Mouse (Mus musculus) forebrain, embryonic 10.5 days (tissue): ENCODE measurements at regions not wholly inside any gene's neighbourhood (a gene's known extent, or its start where the extent isn't known, plus 50 kb on each side); places are given as distances from the start of the nearest gene placed in this dataset.

Experiments used
- DNase-seq: peaks from one replicate; pipeline ENCODE4 v3.0.0-alpha.2; 2017; ENCODE audit warnings: low spot score; ENCODE audit errors: extremely low spot score
- H3K27ac ChIP-seq: fragments of 300-500 bp; sonication (generic); 2 replicates; pipeline ENCODE4 v1.5.1; 2016; ENCODE audit warnings: mild to moderate bottlenecking
- H3K27me3 ChIP-seq: fragments of 300-500 bp; sonication (generic); 2 replicates; pipeline ENCODE4 v1.6.1; 2016; ENCODE audit warnings: mild to moderate bottlenecking; ENCODE audit not compliant: poor library complexity, severe bottlenecking
- H3K36me3 ChIP-seq: fragments of 300-500 bp; sonication (generic); replicated peaks from 2 replicates; pipeline ENCODE4 v1.6.1; 2016; ENCODE audit warnings: mild to moderate bottlenecking, moderate library complexity
- H3K4me1 ChIP-seq: fragments of 300-500 bp; sonication (generic); 2 replicates; pipeline ENCODE4 v1.6.1; 2016
- H3K4me3 ChIP-seq: fragments of 300-500 bp; sonication (generic); 2 replicates; pipeline ENCODE4 v1.5.1; 2016; ENCODE audit warnings: mild to moderate bottlenecking, moderate library complexity
- H3K9me3 ChIP-seq: fragments of 300-500 bp; sonication (generic); 2 replicates; pipeline ENCODE4 v1.6.1; 2016; ENCODE audit warnings: mild to moderate bottlenecking, moderate library complexity
- WGBS: fragments of 180-500 bp; shearing (Covaris S2); methylation state at CpG from one replicate; pipeline ENCODE4 v1.1.7; 2016; 5-methylcytosine and 5-hydroxymethylcytosine counted together

GRCm38 (mm10) chr6:91622425-91622824, 61.4 kb upstream of the Slc6a6 start:
- H3K9me3 ChIP-seq: no peaks in the 10 kb centered on the region
- H3K27me3 ChIP-seq: no peaks in the 10 kb centered on the region
- no peak overlapping the region for H3K4me3 ChIP-seq
- H3K27ac ChIP-seq: no peak overlapping the region
- H3K4me1 ChIP-seq: peaks cover 4% of the 10 kb centered on the region
- DNase-seq: no peak
- H3K36me3 ChIP-seq: no peaks in the 10 kb centered on the region
- 82% methylated on average over 3 of the region's 3 CpGs for WGBS

- no peaks in the 10 kb centered on the region for H3K4me1 ChIP-seq
- H3K4me3 ChIP-seq: no peak overlapping the region
- no peaks in the 10 kb centered on the region for H3K9me3 ChIP-seq
- no peaks in the 10 kb centered on the region for H3K36me3 ChIP-seq
- H3K27ac ChIP-seq: no peak overlapping the region
- no peak for DNase-seq
- 93% methylated on average over 4 of the region's 4 CpGs for WGBS
- H3K27me3 ChIP-seq: no peaks in the 10 kb centered on the region
These were observed 60.2 kb upstream of the Slc6a6 start for GRCm38 (mm10) chr6:91623646-91624045.

GRCm38 (mm10) chr6:91629230-91629629, 54.6 kb upstream of the Slc6a6 start:
- Histone ChIP-seq H3K9me3 (0 out of 2 replicates have a peak, but pooled peaks cover 4% of the 10 kb centered on the region), H3K4me1 (no peaks in the 10 kb centered on the region), H3K27ac (no peak overlapping the region), H3K27me3 (no peaks in the 10 kb centered on the region), H3K4me3 (no peak overlapping the region), H3K36me3 (no peaks in the 10 kb centered on the region)
- WGBS: 87% methylated on average over 4 of the region's 4 CpGs
- DNase-seq: no peak

GRCm38 (mm10) chr6:91631261-91631660, 52.6 kb upstream of the Slc6a6 start:
- Histone ChIP-seq H3K36me3 (no peaks in the 10 kb centered on the region), H3K4me3 (no peak overlapping the region), H3K27ac (no peak overlapping the region), H3K9me3 (0 out of 2 replicates have a peak, but pooled peaks cover 4% of the 10 kb centered on the region), H3K27me3 (no peaks in the 10 kb centered on the region), H3K4me1 (no peaks in the 10 kb centered on the region)
- DNase-seq: no peak
- 89% methylated on average over 6 of the region's 6 CpGs for WGBS
